Mouse (Mus musculus) midbrain, embryonic 16.5 days (tissue): ENCODE data around the gene Pced1b. TPM values are rescaled to one million over a fixed set of nuclear protein-coding genes. Genes with fewer than 3 reads are reported as not detected.
A peak's percentile ranks its signal among the peaks of the same experiment; 100 is the strongest.
"Not testable (repeated sequence)": the region's sequence is repeated elsewhere in the genome, so short reads cannot be mapped to it uniquely, and the experiment has no call there.

Experiments
- ATAC-seq: fragments of 200-750 bp; cut with Nextera tagmentation; 2 replicates; pipeline ENCODE4 v1.8.0; 2017; ENCODE audit warnings: moderate TSS enrichment
- H3K27ac ChIP-seq: fragments of 300-500 bp; sonication (generic); 2 replicates; pipeline ENCODE4 v1.5.1; 2014; ENCODE audit warnings: mild to moderate bottlenecking, low read length, mixed read lengths
- H3K27me3 ChIP-seq: fragments of 300-500 bp; sonication (generic); 2 replicates; pipeline ENCODE4 v1.6.1; 2014; ENCODE audit warnings: low read depth, low read length, mixed read lengths; ENCODE audit not compliant: control insufficient read depth, insufficient read depth
- H3K36me3 ChIP-seq: fragments of 300-500 bp; sonication (generic); 2 replicates; pipeline ENCODE4 v1.6.1; 2014; ENCODE audit warnings: mild to moderate bottlenecking, low read length, moderate library complexity, mixed read lengths; ENCODE audit not compliant: control insufficient read depth, insufficient read depth
- H3K4me1 ChIP-seq: fragments of 300-500 bp; sonication (generic); 2 replicates; pipeline ENCODE4 v1.6.1; 2014; ENCODE audit warnings: mild to moderate bottlenecking, low read length, mixed read lengths; ENCODE audit not compliant: control insufficient read depth, insufficient read depth
- H3K4me2 ChIP-seq: fragments of 300-500 bp; sonication (generic); 2 replicates; pipeline ENCODE4 v1.6.1; 2014; ENCODE audit warnings: mild to moderate bottlenecking, low read length, mixed read lengths
- H3K4me3 ChIP-seq: fragments of 300-500 bp; sonication (generic); 2 replicates; pipeline ENCODE4 v1.5.1; 2014; ENCODE audit warnings: low read depth, mild to moderate bottlenecking, low read length, moderate library complexity, mixed read lengths
- H3K9ac ChIP-seq: fragments of 300-500 bp; sonication (generic); 2 replicates; pipeline ENCODE4 v1.6.1; 2014; ENCODE audit warnings: low read depth, low read length, mixed read lengths
- H3K9me3 ChIP-seq: fragments of 300-500 bp; sonication (generic); replicated peaks from 2 replicates; pipeline ENCODE4 v1.6.1; 2014; ENCODE audit warnings: mild to moderate bottlenecking, low read length, mixed read lengths; ENCODE audit not compliant: control insufficient read depth, poor library complexity, severe bottlenecking
- WGBS: fragments of 180-500 bp; shearing (Covaris S2); extraction: QIAGEN DNeasy Blood & Tissue Kit; methylation state at CpG from one replicate; pipeline ENCODE4 v1.1.7; 2014; 5-methylcytosine and 5-hydroxymethylcytosine counted together
- polyA plus RNA-seq: library from polyadenylated mRNA; unstranded; fragments of >200 nt; fragmentation: Nextera tagmentation; extraction: Ambion mirVana; gene quantifications from 2 replicates; pipeline ENCODE4 v1.2.1, GENCODE M21; 2015

Gene Pced1b
- polyA plus RNA-seq, 1 experiment from 2014 or later = 7.5 TPM

GRCm38 (mm10) chr15:97364271-97364670 is 117.4 kb downstream of the Pced1b start:
- not testable (repeated sequence) for H3K36me3 ChIP-seq, H3K4me3 ChIP-seq, H3K27ac ChIP-seq, H3K4me2 ChIP-seq, H3K9me3 ChIP-seq, ATAC-seq, H3K27me3 ChIP-seq, H3K4me1 ChIP-seq, H3K9ac ChIP-seq
- WGBS = 87% methylated on average over 3 of the region's 3 CpGs

DNA sequence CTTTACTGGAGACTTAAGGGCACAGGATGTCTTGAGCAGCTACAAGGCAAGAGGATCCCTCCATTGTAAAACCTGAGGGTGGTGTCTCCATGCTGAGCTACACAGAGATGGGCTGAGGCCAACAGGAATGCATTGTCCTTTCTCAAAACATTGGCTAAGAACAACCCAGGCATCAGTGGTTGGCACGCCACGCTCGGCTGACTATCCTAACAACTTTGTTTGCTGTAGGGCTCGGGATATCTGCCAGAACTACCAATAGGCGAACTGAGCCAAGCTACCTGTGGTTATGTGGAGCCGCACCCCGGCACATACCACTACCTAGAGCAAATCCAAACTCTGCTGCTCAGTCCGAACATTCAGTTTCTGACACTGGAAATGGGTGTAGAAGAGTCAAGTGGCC is 118.1 kb downstream of the Pced1b start:
- Histone ChIP-seq H3K4me2 (no peak overlapping the region), H3K36me3 (no peaks in the 10 kb centered on the region), H3K9me3 (no peaks in the 10 kb centered on the region), H3K4me1 (peaks cover 2% of the 10 kb centered on the region; the same call in 1 of the 2 replicates), H3K27ac (no peak overlapping the region), H3K9ac (no peak overlapping the region), H3K4me3 (no peak overlapping the region), H3K27me3 (no peaks in the 10 kb centered on the region)
- no peak for ATAC-seq
- WGBS = 87% methylated on average over 8 of the region's 8 CpGs

DNA sequence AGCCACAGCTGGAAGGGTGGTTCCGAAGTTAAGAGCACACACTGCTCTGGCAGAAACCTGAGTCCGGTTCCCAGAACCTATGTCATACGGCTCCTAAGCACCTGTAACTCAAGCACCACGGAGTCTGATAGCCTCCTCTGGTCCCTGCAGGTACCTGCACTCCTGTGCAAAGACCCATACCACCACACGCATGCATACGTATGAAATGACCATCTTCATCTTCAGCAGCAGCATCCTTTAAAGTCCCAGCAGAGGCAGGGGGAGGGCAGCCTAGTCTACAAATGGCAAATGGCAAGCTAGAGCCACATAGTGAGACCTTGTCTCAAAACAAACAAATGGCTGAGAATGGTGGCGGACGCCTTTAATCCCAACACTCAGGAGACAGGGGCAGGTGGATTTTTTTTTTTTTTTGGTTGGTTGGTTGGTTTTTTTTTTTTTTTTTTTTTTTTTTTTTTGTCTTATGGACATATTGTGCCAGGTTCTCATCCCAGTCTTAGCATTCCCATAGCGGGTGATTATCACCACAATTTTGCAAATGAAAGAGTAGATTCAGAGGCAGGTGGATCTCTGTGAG is 121.2 kb downstream of the Pced1b start:
- no peak for ATAC-seq
- Histone ChIP-seq H3K4me3 (no peak overlapping the region), H3K36me3 (no peaks in the 10 kb centered on the region), H3K9me3 (no peaks in the 10 kb centered on the region), H3K4me2 (no peak overlapping the region), H3K27ac (no peak overlapping the region), H3K27me3 (no peaks in the 10 kb centered on the region), H3K4me1 (peaks cover 2% of the 10 kb centered on the region), H3K9ac (no peak overlapping the region)
- WGBS = 92% methylated on average over 9 of the region's 9 CpGs

GRCm38 (mm10) chr15:97368631-97369030 is 121.7 kb downstream of the Pced1b start:
- Histone ChIP-seq H3K27me3 (no peaks in the 10 kb centered on the region), H3K9ac (no peak overlapping the region), H3K4me1 (peaks cover 7% of the 10 kb centered on the region), H3K4me2 (no peak overlapping the region), H3K9me3 (no peaks in the 10 kb centered on the region), H3K4me3 (no peak overlapping the region), H3K27ac (no peak overlapping the region), H3K36me3 (no peaks in the 10 kb centered on the region)
- 89% methylated on average over 7 of the region's 7 CpGs for WGBS
- ATAC-seq = no peak

- no peaks in the 10 kb centered on the region for H3K36me3 ChIP-seq
These were observed 122.2 kb downstream of the Pced1b start for GRCm38 (mm10) chr15:97369144-97369543.

GRCm38 (mm10) chr15:97370880-97371279 is 124.0 kb downstream of the Pced1b start:
- H3K4me2 ChIP-seq = no peak overlapping the region
- no peaks in the 10 kb centered on the region for H3K27me3 ChIP-seq
- H3K36me3 ChIP-seq = no peaks in the 10 kb centered on the region
- 94% methylated on average over 7 of the region's 7 CpGs for WGBS
- no peaks in the 10 kb centered on the region for H3K9me3 ChIP-seq
- H3K27ac ChIP-seq = no peak overlapping the region
- ATAC-seq = no peak
- H3K9ac ChIP-seq = no peak overlapping the region
- no peak overlapping the region for H3K4me3 ChIP-seq
- H3K4me1 ChIP-seq = peaks cover 9% of the 10 kb centered on the region

More at GRCm38 (mm10) chr15:97369144-97369543, 122.2 kb downstream of the Pced1b start:
- H3K4me1 ChIP-seq = peaks cover 9% of the 10 kb centered on the region
- H3K27ac ChIP-seq = no peak overlapping the region
- H3K4me2 ChIP-seq = no peak overlapping the region
- no peak overlapping the region for H3K4me3 ChIP-seq
- ATAC-seq = no peak
- no peaks in the 10 kb centered on the region for H3K27me3 ChIP-seq
- no peak overlapping the region for H3K9ac ChIP-seq
- WGBS = 89% methylated on average over 10 of the region's 10 CpGs
- H3K9me3 ChIP-seq = no peaks in the 10 kb centered on the region

DNA sequence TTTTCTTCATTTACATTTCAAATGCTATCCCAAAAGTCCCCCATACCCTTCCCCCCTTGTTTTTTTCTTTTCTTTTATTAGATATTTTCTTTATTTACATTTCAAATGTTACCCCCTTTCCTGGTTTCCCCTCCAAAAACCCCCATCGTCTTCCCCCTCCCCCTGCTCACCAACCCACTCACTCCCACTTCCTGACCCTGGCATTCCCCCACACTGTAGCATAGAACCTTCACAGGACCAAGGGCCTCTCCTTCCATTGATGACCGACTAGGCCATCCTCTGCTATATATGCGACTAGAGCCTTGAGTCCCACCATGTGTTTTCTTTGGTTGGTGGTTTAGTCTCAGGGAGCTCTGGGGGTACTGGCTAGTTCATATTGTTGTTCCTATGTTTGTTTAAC is 125.1 kb downstream of the Pced1b start:
- not testable (repeated sequence) for H3K36me3 ChIP-seq, H3K4me3 ChIP-seq, H3K9ac ChIP-seq, H3K27ac ChIP-seq, ATAC-seq, H3K4me1 ChIP-seq, H3K9me3 ChIP-seq, H3K27me3 ChIP-seq, H3K4me2 ChIP-seq
- WGBS = 61% methylated on average over 3 of the region's 3 CpGs

DNA sequence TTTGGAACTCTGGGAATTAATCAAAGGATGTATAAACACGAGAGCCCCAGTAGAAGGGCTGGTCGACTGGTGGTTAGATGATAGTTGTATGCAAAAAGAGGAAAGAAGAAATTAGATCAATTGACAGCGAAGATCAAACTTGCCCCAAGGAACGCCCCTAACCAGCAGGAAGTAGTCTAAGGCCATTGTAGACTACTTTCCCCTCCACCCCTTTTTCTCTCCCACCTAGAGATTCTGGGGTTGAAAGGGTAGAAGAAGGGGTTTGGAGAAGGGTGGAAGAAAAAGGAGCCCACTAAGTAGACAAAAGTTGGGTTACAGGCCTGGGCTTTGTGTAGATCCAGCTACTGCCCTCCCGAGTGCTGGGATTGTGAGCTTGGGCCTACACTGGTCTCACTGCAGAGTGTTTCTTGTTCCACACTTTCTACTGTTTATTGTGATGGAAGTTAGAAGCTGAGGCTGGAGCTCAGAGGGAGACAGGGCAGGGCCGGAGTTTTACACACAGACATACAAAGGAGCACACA is 125.8 kb downstream of the Pced1b start:
- H3K27ac ChIP-seq = no peak overlapping the region
- peaks cover 9% of the 10 kb centered on the region for H3K4me1 ChIP-seq
- 39% methylated on average over 6 of the region's 6 CpGs for WGBS
- ATAC-seq = no peak
- no peak overlapping the region for H3K4me3 ChIP-seq
- H3K9me3 ChIP-seq = no peaks in the 10 kb centered on the region
- no peak overlapping the region for H3K4me2 ChIP-seq
- H3K27me3 ChIP-seq = no peaks in the 10 kb centered on the region
- H3K9ac ChIP-seq = no peak overlapping the region
- no peaks in the 10 kb centered on the region for H3K36me3 ChIP-seq

DNA sequence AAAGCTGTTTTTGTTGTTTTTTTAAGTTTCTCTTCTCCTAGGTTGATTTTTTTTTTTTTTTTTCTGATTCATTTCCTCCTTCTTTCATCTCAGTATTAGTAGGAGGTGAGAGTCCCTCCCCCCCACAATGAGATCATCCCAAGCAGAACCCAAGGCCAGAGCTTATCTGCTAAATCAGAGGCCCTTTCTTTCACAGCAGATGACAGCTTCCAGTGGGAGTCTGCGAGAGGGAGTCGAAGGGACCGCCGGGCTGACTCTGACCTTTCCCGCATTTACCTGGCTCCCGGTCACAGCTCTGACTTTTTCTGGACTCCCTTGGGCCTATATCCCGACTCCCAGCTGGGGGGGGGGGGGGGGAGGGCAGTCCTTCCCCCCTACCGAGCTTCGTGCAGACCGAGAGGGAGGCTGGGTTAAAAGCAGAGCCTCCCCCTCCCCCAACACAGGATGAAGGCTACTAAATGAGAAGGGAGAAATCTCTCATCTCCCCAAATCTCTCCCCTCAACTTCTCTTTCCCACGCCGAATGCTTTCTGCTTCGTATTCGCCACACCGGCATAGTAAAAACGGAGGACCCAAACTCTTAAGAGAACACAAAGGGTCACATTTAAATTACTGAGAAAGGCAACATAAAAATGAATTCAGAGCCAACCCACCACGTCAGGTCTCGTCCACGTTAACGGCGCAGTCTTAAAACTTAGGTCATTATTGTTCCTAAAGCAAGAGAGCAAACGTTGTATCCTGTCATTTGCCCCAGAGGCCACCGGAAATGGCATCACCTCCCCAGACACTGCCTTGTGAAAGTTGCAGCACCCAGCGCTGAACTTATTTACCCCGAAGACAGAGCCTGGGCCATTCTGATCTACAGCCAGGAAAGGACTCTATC is 126.5 kb downstream of the Pced1b start:
- WGBS = 14% methylated on average over 25 of the region's 25 CpGs
- Histone ChIP-seq H3K4me3 (peak overlapping the region; percentile 16; the same call in 1 of the 2 replicates), H3K27me3 (no peaks in the 10 kb centered on the region), H3K27ac (no peak overlapping the region), H3K9me3 (no peaks in the 10 kb centered on the region), H3K36me3 (no peaks in the 10 kb centered on the region), H3K9ac (0 out of 2 replicates have a peak overlapping the region, but pooled peaks have one; percentile 25), H3K4me1 (peaks cover 9% of the 10 kb centered on the region), H3K4me2 (peak overlapping the region; percentile 35)
- no peak for ATAC-seq
